Mouse (Mus musculus) spleen, embryonic (tissue): ENCODE data around the gene Ano4.

Experiments
- CTCF ChIA-PET: fragments of 350-600 bp; sonication (Branson Sonifier 250); formaldehyde crosslinking; loops from one replicate; lab custom pipeline; 2022; lab: Charles Lee

Gene Ano4

DNA sequence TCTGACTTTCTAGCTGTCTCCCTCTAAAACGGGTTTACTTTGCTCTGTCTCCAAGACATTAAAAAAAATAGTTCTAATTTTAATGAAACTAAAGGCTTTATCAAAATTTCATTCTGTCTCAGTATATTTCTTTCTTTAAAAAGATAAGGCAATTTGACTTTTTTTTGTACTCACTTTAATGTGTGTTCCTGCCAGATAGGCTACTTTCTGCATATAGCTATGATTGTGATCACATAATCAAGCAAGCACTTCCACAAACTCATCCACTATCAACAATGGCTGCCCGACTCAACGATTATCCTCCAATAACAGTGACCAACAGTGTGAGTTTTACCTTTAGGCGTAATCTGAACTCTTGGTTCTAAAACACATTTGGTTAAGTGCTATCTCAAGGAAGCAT lies 55.3 kb downstream of the Ano4 start:
- CTCF ChIA-PET, result no interaction called here

DNA sequence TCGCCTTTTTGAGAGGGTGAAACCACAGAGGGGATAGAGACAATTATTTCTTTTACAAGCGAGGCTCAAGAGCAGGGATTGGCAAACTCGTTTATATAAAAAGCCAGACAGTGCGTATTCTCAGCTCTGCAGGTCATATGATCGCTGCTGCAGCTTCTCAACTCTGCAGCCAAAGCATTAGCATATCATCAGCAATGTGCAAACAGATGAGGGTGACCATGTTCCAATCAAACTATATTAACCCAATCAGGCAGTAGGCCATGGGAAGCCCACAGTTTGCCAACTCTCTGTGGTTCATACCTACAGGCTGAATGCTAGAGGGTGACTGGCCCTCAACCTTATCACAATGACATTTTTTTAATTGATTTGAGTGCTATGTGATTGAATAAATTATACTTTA lies 64.2 kb downstream of the Ano4 start:
- CTCF ChIA-PET, result no interaction called here

DNA sequence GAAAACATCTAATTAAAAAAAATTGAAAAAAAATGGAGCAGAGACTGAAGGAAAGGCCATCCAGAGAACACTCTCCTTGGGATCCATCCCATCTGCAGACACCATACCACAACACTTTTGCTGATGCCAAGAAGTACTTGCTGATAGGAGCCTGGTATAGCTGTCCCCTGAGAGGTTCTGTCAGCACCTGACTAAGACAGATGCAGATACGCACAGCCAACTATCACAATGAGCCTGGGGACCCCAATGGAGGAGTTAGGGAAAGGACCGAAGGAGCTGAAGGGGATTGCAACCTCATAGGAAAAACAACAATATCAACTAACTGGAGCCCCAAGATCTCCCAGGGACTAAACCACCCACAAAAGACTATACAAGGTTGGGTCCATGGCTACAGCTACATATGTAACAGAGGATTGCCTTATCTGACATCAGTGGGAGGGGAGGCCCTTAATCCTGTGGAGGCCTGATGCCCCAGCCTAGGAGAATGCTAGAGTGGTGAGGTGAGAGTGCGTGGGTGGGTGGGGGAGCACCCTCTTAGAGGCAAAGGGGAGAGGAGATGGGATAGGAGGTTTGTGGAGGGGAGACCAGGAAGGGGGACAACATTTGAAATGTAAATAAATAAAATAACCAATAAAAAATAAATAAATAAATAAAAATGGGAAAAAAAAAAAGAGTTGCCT lies 71.4 kb downstream of the Ano4 start:
- CTCF ChIA-PET, result no interaction called here

DNA sequence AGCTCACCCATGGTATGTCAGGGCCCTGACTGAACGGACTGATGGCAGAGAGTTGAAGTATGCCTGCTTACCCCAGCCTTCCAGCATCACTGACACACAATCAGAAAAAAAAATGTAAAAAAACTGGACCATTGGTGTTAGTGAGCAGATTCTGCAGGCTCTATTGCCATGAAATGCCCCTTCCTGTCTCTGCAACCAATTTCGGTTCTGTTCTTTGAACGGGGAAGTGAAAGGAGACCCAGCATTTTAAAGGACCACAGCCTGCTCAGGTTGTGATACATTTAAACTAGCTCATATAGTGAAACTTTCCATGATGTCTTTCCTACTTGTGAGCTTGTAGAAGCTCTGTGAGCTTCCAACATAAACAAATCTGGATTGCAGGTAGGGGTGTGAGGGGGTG lies 77.2 kb downstream of the Ano4 start:
- CTCF ChIA-PET, result no interaction called here

DNA sequence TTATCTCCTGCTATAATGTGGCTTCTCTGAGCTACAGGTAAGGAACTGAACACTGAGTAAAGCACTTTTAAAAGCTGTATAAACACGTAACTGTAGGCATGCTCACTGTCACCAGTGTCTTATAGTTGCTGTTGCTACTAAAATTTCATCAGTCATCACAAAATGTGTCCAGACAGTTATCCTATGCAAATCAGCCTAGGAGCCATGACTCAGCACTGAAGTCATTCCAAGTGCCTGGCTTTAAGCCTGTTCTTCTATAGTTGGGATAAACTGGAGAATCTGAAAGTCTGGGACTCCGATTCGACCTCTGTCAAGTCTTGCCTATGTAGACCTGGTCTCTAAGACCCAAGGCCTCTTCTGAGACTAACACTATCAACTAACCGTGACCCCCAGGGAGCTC lies 81.2 kb downstream of the Ano4 start:
- CTCF ChIA-PET, result no interaction called here

DNA sequence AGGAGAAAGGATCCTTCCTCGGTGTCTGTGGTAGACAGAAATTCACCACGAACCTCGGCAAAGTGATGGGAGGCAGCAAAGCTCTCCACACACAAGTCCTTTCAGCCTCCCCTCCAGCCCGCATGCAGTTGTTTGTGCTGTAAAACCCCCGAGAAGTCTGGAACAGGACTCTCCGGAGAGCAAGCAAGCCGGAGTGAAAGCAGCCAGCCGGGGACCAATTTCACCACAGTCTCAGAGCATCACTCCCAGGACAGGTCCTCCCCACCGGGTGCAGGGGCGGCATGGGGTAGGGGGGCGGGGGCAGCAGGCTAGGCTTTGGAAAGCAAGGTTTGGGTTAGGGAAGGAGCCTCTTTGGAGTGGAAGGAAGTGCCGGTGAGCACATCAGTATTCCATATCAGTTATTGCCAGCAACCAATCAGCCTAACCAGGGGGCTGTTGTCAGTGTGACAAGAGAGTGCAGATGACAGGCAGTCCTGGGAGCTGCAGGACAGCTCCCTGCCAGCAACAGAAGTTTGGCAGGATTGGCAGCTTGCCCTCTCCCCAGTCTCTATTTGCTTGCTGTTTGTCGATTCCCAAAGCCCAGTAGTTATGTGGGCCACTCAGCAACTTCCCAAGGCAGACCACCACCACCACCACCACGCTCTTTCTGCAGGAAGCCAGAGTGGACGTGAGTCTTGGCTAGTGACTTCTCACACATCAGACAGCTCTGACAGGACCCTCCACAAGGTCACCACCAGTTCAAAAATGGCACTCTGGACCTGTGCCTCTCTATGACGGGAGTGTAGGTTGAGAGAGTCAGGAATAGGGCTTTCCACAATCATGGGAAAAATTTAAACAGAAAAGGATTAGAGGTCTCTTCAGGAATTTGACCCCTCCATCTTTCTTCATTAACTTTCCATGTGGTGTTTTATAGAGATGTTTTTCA lies 86.8 kb downstream of the Ano4 start:
- CTCF ChIA-PET, result interaction anchor here (0.6 kb wide), 1 partner anchor 30 kb away, joined by 3 read pairs; no protein-coding TSS in a partner anchor

DNA sequence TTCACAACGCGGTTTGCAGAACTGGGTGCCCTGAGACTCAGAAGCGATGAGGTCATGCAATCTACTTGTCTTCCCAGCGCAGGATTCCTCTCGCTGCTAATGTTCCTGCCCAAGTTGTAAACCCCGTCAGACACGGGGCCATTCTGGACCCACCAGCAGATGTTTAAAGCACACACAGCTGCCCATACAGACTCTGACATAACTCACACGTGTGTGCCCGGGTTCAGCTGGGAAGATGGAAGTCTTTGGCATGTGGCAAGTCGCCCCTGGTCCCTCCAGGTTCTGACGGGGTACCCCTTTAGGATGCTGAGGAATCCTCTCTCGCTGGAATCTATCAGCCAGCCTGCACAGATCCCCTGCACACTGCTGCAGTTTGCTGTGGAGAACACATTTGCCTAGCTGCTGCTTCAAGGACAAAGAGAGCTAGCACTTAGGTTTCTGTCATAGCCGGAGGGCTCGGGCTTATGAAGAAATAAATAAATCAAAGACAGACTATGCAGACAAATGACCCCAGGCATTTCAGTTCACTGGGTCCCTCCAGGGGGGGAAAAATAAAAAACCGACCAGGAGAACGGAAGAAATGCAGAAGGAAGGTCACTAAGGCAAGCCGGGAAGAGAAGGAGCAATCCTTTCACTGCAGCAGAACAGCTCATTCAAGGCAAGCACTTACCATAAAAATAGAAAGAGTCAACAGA lies 87.7 kb downstream of the Ano4 start:
- CTCF ChIA-PET, result interaction anchor here (0.6 kb wide), 1 partner anchor 29 kb away, joined by 3 read pairs; no protein-coding TSS in a partner anchor

DNA sequence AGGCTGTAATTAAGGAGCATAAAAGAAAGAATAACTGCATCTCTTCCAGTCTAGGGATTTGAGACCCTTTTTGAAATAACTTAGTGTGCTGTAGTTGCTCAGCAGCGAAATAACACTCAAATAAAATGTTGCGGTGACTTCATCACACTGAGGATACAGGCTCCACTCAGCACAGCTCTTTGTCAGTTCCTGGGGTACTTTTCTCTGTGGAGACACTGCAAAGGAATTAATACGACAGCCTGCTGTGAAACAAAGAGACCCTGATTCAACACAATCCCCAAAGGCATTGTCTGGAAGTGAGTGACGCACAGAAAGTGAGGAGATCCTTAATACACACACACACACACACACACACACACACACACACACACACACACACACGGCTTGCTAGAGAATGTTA lies 89.8 kb downstream of the Ano4 start:
- CTCF ChIA-PET, result no interaction called here

DNA sequence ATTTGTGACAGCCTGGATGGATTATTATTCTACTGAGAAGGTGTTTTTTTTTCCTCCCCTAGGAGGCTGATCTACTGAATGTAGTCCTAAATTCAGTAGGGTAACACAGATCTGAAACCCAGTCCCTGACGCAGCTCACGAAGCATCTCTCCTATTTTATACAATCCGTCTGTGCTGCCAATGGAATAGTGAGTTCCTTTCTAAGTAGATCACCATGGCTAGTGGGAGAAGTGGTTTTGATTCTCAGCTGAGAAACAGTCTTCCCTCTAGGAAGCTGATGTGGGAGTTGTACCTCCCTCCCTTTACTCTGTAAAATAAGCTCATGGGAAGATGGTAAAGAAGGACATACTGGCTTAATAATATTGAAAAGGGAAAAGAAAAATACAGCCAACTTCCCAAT lies 90.8 kb downstream of the Ano4 start:
- CTCF ChIA-PET, result no interaction called here

DNA sequence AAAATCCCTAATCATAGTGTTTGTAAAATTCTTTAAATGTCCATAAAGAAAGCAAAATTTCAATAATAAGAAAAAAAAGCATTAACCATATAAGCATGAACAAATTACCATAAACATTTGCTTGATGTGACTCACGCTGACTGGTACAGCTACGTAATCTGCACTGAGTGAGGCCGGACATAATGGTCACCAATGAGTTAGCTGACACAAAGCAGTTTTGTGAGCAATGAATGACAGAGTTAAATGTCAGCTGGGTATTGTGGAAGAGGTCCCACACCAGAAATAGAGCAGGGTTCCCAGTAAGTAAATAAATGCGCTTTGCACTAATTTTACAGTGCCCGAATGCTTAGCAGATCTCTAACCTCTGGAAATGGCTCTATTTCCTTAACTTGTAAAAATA lies 91.9 kb downstream of the Ano4 start:
- CTCF ChIA-PET, result no interaction called here

DNA sequence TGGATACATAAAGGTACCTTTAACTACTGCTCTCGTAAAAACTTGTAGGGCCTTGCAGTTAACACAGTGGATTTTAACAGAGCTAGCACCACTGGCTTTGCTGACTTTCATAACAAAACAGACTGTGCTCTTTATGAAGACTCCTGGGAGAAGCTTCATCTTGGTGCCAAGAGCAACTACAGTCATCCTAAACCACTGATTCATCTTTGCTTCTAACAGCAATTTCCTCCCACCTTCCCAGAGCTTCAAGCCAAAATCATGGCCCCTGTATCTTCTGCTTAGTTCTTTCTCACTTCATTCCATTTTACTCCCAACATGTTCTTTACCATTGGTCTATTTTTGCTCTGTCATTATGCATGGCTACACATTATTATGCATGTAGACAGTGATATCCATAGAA lies 100.8 kb downstream of the Ano4 start:
- CTCF ChIA-PET, result no interaction called here

DNA sequence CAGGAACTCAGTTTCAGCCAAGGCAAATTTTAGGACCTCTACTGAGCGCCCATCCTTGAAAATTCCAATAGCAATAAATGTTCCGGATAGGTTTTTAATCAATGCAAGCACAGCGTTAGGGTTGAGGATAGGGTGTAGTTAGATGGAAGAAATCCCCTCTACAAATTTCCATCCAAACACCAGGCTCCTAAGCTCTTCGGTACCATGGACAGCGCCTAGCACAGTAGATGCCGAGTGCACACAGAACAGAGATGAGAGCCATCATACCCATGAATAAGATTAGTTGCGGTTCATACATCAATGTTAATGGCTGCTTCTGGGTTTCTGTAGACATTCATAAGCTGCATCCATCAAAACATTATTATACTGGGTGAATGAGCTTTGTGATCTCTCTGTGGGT lies 120.0 kb downstream of the Ano4 start:
- CTCF ChIA-PET, result no interaction called here

DNA sequence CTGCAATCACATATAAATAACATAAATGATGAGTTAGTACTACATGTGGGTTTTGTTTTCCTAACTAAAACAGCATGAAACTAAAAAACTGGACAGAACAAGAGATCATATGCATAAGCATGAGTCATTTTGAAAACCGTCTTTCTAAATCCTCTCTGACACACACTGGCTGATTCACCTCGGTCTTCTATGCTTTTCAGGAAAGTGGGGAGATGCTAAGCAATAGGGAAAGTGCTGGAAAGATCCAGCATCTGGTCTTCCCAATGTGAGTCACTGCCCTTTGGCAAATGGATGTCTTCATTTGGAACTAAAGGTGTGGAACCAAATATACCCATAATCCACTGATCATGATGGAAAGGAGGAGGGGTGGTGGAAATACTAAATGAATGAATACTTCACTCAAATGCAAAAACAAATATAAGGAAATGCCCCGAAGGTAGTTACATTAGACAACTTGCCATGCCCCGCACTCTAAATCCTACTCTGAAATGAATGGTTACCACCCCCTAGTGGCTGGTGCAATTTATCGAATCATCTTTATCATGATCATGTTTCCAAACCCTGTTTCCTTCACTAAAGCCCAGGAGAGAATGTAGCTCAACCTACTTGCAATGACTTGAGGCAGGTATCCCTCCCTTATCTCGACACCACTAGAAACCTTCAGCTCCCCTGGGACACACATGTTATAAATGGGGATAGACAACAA lies 122.1 kb downstream of the Ano4 start:
- CTCF ChIA-PET, result no interaction called here

DNA sequence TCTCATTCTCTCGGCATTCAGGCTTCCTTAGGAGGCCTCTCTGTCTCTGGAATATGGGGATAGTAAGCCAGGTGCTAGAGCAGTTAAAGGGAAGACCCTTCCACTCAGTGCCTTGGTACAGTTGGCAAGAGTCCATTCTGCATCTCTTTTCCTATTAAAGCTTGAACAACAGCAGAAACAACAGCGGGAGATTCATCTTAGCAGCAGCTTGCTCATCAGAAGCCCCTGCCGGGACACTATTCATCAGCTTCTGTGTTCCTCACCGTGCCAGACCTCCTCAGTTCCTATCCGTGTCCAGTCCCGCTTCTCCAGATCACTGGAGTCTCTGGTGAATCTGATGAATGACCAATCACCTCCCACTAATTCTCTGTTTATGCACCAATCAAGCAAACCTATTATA lies 128.5 kb downstream of the Ano4 start:
- CTCF ChIA-PET, result no interaction called here

DNA sequence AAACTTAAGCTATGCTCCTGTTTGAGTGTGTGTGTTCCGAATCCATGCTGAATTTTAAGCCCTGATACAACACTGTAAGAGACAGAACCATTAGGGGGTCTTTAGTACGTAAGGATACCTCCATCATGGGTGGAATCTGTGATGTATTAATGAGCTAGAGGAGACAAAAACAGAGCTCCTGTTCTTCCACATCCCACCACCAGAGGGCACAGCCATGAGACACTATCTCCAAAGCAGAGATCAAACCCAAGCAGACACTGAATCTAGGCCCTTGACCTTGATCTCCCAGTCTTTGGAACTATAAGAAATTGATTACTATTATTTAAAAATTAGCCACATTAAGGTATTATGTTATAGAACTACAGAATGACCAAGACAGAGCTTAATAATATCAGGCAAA lies 138.7 kb downstream of the Ano4 start:
- CTCF ChIA-PET, result interaction anchor here (0.5 kb wide), 1 partner anchor 1739 kb away, joined by 4 read pairs; no protein-coding TSS in a partner anchor

DNA sequence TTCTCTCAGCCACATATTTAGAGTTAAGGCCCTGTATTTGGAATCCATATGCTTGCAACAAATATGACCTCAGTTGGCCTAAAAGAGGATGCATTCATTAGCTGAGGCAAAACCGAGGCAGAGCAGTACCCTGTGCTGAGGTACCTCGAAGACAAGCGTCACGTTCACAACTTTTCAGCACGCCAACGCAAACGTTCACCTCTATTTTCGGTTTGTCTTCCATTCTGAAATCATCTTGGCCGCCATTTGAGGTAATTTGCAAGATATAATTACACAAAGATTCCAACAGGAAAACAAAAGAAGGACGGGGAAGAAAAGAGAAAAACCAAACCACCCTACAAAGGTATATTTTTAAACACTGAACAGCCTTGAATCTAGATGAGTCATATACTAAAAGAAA lies 148.1 kb downstream of the Ano4 start:
- CTCF ChIA-PET, result no interaction called here

DNA sequence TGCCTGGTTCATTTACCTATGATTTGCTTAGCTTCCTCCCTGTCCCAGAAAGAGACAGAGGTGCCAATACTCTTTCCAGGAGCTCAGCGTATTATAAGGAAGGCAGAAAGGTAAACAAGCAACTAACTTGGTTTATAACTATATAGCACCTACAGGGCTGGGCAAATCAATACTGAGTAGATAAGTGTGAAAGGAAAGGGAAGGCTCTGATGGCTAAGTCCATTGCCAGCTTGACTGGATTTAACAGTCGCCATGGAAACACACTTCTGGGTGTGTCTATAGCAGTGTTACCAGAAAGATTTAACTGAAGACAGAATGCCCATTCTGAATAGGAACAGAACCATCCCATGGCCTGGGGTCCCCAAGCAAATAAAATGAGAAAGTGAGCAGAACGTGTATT lies 149.5 kb downstream of the Ano4 start:
- CTCF ChIA-PET, result no interaction called here

DNA sequence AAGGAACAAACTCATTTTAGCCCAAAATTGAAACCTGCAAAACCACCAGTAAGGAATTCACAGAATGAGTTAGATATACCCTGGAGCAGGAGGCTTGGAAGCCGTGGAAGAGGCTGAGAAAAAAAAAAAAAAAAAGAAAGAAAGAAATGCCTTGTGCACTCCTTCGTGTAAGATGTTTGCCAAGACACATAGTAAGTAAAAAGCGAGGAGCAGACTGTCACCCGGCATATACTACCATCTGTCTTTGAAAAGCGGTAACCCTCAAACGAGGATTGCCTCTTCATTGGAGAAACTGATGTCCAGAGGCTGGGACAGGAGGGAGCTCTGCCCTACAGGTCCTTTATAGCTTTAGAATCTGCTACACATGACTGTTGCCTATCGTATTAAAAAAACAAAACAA lies 150.1 kb downstream of the Ano4 start:
- CTCF ChIA-PET, result no interaction called here

DNA sequence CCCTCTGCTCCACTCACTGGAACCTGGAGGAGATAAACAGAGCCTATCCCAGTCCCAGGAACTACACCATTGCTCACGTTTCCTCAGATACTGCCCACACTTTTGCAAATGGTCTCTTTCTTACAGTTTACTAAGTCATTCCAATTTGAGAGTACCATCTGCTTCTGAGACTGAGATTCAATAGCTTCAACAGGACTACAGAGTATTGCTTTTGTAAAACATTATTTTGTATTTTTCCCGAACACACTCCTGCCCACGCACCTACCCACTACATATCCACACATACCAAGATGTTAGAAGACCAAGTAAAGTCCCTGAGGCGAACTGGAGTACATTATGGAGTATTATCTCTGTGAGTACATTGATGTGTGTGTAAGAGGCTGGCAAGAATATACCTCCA lies 166.6 kb downstream of the Ano4 start:
- CTCF ChIA-PET, result no interaction called here

DNA sequence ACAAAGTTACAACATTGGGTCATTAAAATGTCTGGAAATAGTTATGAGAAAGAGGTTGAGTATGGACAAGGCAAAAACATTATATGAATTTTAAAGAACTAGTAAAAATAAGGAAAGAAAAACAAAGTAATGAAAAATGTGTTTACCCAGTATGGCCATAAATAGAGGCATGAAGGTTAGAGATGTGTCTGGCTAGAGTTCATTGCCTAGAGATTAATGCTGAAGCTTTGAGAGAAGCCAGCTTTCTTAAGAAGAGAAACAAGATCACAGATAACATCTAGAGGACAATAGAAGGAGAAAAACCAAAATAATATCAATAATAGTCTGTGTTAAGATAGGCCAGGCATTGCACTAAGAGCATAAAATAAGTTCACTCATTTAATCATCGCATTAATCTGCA lies 180.0 kb downstream of the Ano4 start:
- CTCF ChIA-PET, result no interaction called here

DNA sequence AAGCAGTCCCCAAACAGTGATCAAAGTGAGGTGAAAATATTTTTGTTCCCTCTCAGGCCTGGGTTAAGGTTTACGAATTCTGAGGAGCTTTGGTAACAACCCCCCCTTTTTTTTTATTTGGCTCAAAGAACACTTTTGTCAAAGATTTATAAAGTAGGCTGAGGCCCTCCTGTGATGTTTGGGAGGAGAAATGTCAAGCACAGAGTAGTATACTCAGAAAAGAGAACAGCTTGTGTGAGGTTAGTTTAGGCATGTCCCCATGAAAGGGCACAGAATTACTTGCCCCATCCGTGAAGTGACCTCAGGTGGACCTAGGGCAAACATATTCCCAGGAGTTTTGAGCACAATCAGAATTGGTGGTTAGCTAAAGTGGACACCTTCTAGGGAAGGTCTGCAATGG lies 189.1 kb downstream of the Ano4 start:
- CTCF ChIA-PET, result no interaction called here
